Mouse (Mus musculus) adipocyte (in vitro differentiated cells): ENCODE data around the gene Wdr20.

ENCODE experiments used
- DNase-seq: peaks from one replicate; pipeline ENCODE4 v3.0.0-alpha.2; 2016; ENCODE audit warnings: low spot score

The Wdr20 gene

DNA sequence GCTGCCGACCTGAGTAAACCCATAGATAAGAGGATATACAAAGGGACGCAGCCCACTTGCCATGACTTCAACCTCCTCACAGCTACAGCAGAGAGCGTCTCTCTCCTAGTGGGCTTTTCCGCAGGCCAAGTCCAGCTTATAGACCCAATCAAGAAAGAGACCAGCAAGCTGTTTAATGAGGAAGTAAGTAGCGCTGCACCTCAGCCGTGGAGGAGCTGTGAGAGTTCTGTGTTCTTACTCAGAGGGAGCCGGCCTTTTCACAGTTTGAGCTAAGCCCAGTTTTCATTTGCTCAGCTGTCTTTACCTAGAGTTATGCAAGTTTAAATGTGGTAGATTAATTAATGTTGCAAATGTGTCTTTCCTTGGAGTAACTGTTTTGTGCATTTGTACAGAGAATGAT is 41.6 kb downstream of the Wdr20 start:
- DNase-seq, result no peak

DNA sequence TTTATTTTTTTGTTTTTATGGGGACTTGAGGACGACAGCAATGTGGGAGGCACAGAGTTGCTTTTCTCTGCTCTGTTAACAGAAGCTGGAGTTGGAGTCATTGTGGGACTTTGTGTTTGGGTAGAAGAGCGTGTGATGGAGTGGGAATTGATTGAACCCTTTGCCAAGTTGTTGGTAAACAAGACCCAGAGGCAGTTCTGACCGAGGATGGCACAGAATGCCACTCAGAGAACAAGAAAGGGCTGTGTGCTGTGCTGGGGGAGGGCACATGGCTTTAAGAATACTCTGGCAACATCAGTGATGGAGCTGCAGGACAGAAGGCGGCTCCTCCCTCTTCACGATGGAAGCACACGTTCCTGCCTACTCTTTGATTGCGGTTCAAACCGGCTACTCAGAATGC is 43.4 kb downstream of the Wdr20 start:
- no peak for DNase-seq

DNA sequence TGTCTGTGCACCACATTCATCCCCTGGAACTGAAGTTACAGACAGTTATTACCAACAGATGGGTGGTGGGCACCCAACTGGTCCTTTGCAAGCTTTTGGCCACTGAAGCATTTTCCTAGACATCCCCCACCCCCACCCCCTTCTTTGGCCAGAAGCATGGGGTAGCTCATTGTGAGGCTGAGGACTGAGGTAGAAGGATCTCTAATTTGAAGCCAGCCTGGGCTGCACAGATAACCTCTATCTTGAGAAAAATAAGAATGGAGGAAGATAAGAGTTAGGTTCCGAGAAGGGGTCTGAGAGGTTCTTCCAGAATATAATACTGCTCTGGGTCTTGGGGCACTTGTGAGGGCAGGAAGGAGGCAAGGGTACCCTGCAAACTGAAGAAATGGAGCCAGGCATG is 44.5 kb downstream of the Wdr20 start:
- DNase-seq, result no peak

DNA sequence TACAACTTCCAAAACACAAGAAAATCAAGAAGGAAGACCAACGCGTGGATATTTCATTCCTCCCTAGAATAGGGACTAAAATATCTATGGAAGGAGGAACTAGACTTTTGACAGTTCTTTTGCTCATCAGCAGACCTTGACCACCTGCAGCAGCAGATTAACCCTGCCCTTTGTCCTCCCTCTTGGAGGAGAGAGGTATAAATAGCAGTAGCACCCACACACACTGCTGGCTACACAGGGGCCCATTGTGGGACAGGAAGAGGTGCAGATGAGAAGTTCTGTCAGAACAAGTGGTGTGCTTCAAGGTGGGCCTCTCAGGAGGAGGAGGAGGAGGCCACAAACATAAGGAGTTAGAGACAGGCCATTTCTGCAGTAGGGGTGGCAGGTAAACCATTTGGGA is 46.5 kb downstream of the Wdr20 start:
- DNase-seq, result no peak

DNA sequence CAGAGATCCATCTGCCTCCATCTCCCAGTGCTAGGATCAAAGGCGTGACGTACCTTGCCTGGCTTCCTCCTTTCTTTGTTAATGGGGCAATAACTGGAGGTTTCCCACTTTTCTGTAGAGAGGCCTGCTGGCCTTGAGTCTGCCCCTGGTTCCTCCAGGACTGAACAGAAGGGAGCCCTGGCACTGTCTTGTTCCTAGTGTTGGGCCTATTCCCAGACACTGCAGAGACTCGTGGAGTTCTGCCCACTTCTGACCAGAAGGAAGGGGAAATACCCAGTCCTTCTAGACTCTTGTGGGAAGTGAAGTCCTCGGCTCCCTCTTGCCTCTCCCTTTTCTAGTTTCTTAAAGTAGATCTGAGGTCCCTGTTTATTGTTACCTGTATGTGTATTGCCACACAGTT is 48.5 kb downstream of the Wdr20 start:
- DNase-seq, result peak; percentile 88

DNA sequence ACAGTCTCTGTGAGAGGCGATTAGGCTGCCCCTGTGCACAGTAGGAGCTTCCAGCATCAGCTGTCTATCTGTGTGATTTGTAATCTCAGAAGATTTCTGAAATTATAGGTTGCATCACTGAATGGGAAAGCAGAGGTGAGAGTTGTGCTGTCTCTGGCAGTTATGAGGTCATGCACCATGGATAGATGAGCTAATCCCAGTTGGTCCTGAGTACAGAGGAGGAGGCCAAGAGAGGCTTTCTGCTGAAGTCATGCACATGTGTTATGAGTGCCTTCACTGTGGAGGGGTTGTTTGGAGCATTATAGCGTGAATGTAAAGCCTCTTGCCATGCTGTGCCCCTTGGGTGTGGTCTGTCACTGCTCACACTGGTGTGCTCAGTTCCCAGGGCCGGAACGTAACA is 52.8 kb downstream of the Wdr20 start:
- DNase-seq, result no peak

DNA sequence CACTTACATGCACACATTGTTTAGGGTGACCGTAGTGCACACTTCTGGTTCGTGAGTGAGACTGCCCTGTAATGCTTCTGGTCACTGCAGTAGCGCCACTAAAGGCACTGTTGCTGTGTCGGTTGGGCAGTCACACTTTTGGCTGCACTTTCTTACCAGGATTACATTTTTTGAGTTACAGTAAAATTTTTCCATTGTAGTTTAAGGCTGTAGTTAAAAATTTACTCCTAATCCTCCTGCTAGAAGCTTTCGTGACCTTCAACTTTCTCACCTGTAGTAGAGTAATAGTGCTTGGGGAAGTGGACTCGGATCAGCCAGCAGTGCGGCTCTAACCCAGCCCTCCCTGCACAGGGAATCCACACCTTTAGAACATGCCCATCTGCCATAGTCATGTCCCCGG is 53.3 kb downstream of the Wdr20 start:
- no peak for DNase-seq

- DNase-seq, result no peak
Measured at GRCm38 (mm10) chr12:110795035-110795434, 57.3 kb downstream of the Wdr20 start.

DNA sequence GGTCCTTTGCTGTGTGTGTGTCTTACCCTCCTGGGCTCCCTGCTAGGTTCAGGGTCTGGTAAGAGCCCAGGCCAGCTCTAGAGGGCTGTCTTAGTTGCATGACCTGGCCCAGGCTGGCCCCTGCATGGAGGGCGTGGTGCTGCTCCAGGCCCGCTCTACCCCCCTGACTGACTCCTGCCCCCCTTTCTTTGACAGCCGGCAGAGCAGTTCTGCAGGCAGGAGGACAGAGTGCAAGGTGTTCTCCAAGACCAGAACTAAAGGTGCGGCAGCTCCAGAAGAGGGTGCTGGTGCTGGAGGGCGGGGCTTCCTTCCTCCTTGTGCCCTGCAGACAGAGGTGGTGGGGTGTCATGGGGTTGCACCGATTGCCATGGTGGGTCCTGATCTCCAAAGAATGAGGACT is 59.0 kb downstream of the Wdr20 start:
- no peak for DNase-seq

GRCm38 (mm10) chr12:110797202-110797601 is 59.5 kb downstream of the Wdr20 start:
- no peak for DNase-seq

DNA sequence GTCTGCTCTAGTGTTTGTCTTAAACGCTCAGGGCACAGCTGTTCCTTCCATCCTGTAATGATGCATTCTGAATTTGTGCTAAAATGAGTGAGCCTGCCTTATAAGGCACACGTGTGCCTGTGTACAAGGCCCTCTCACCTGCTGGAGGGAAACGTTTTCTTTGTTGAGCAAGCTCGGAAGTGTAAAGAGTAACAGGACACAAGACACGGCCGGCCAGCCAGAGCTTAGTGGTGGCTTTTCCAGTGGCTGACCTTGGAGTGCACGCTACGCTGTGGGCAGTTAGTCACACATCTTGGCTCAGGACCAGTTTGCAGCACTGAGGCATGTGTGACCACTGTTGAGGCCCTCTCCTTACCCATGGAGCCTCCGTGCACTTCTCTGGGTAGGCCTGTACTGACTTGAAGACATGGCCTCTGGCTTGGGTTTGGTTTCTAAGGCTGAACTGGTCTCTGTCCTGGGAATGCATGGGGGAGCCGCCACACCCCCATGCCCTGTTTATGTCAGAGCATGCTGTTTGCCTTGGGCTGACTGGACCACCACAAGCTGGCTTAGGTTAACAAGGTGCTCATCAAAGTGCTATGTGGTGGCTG is 60.2 kb downstream of the Wdr20 start:
- peak; percentile 29 for DNase-seq

GRCm38 (mm10) chr12:110799226-110799625 is 61.5 kb downstream of the Wdr20 start:
- no peak for DNase-seq

DNA sequence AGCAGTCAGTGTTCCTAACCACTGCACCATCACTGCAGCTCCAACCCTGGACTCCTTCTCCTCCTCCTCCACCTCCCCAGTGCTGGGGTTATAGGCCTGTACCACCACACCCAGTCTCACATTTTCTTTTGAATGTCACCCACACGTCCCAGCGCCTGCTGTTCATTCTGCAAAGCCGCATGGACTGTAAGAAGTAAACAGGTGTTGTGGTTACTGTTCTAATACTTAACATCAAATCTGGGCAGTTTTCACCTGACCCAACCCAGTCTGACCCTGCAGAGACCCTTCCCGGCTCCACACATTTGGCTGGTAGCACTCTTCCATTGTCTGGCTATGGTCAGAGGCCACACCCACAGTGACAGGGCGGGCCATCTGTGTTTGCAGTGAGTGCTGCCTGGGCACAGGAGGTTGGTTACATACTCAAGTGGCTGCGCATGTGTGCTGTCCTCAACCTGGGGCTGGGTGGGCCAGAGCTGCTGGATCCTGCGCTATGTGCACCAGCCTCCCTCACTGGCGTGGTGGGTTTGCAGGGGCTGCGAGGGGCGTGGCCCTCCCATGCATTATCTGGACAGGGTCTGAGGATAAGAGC is 64.2 kb downstream of the Wdr20 start:
- no peak for DNase-seq

- no peak for DNase-seq
Measured at GRCm38 (mm10) chr12:110802674-110803297, 65.0 kb downstream of the Wdr20 start.

DNA sequence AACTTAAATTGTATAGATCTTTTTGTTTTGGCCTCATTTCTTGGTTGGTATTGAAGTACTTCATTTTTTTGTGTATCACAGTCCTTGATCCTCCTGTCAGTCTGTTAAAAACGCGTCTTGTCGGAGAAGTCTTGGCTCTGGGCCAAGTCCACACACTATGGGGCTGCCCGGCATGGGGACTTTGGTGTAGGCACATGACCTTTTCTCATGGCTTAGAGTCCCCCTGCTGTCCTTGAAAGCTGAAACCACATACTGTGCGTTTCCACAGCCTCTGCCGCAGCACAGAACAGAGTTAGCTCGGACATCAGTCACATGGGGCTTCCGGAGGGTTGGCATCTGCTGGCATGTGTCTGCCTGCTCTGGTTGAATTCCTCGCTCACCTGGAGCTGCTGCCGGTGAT is 66.5 kb downstream of the Wdr20 start:
- DNase-seq, result no peak

- peak; percentile 52 for DNase-seq
Measured at GRCm38 (mm10) chr12:110806301-110806970, 68.7 kb downstream of the Wdr20 start.

GRCm38 (mm10) chr12:110808430-110808829 is 70.7 kb downstream of the Wdr20 start:
- DNase-seq, result no peak

GRCm38 (mm10) chr12:110808848-110809247 is 71.1 kb downstream of the Wdr20 start:
- no peak for DNase-seq

GRCm38 (mm10) chr12:110813132-110813531 is 75.4 kb downstream of the Wdr20 start:
- DNase-seq, result no peak

DNA sequence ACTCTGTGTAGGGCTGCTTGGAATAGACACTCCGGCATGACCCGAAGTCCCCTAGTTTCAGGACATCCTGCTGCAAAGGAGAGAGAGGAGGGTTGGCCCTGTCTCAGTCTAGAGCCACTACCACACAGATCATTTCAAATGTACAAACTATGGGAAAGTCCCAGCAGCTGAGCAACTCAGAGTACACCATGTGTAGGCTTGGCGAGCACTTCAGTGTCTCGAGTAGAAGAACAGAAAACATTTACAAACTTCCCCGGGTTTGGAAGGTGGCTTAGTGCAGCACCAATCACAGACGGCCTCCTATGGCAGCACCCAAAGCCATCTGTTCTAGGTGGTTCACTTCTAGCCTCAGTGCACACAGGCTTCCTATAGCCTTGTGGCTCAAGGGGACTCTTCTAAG is 75.9 kb downstream of the Wdr20 start:
- DNase-seq, result no peak

DNA sequence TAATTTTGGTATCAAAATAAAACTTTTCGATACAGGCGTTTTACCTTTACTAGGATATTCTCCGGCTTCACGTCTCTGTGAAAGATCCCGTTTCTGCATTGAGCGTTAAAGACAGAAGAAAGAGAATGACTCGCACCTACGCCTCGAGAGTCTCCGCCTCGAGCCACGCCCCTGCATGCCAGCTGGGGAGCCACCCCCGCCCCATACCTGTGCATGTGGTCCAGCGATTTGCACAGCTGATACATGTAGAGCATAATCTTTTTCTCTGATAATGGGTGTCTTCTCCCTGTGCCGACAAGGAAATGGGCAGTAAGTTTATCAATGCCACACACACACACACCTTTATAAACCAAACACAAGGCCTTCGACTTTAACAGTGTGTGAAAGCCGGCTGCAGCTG is 77.2 kb downstream of the Wdr20 start:
- DNase-seq, result no peak

DNA sequence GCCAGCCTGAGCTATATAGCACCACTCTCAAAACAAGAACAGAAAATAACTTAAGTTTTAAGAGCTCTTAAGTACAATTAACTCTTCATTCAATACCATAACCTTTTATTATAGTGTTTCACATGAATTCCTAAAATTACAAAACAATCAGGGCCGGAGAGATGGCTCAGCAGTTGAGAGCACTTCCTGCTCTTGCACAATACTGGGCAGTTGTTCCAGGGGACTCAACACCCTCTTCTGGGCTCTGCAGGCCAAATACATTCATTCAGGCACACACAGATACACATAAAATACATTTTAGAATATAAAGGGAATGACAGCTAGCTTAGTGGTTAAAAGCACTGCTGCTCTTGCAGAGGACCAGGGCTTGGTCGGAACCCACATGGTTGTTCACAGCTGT is 79.1 kb downstream of the Wdr20 start:
- DNase-seq, result peak; percentile 47

- DNase-seq, result no peak
Measured at GRCm38 (mm10) chr12:110819367-110819766, 81.6 kb downstream of the Wdr20 start.
